In the genomic region with DNA sequence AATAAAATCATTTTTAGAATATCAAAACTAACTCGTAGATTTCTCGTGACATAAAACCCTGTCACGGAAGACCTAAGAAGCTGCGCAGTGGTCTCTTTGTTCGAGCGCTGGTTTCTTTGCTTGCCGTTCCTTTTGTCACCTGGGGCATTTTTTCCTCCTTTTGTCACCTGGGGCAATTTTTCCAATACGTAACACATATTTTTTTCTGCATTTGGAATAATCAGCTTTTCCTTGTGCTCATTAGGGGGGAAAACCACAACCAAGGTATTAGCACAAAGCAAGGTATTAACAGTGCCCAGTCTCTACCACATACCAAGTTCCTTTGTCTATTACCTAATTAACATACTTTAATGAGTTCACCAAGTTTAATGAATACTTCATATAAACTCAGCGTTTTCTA, we compare ENCODE assay signal across 21 mouse cellular contexts. TPM values are rescaled to one million over a fixed set of nuclear protein-coding genes. Genes with fewer than 3 reads are reported as not detected.
DNase-seq lines count a peak whose midpoint lies in the region; ATAC-seq and TF ChIP-seq lines count a peak whose summit lies in the region.
"Had no signal": no experiment of that assay in that cellular context is flagged by ENCODE, and none has a peak within 500 bp of the region (broad histone marks: within the 10 kb centered on the region; RNA-seq: fewer than 3 reads in every experiment).

No protein-coding gene starts in this region.

- no peaks in the 10 kb centered on the region for H3K36me3 ChIP-seq in forebrain, embryonic 16.5 days (ENCODE audit: control insufficient read depth, insufficient read depth)
- no peaks in the 10 kb centered on the region for H3K36me3 ChIP-seq in midbrain, embryonic 13.5 days
- H3K36me3 ChIP-seq: G1E; limb, embryonic 15.5 days; neural tube, embryonic 13.5 days had no signal

- peak overlapping the region; percentile 29; the same call in 1 of the 2 replicates for H3K4me3 ChIP-seq in layer of hippocampus, adult 2 months
- peak overlapping the region; percentile 31 for H3K4me3 ChIP-seq in forebrain, embryonic 16.5 days (replicated peaks; ENCODE audit: low read length)
- H3K4me3 ChIP-seq in midbrain, embryonic 13.5 days (replicated peaks), result no peak overlapping the region
- H3K4me3 ChIP-seq: limb, embryonic 15.5 days; neural tube, embryonic 13.5 days had no signal

- ATAC-seq in forebrain, embryonic 16.5 days, result peak; percentile 90
- ATAC-seq in midbrain, embryonic 13.5 days, result peak; percentile 88
- ATAC-seq in megakaryocyte progenitor cell, adult 5-6 weeks (replicated peaks; ENCODE audit: poor library complexity), result no peak

- DNase-seq in layer of hippocampus, adult 2 months (ENCODE audit: low spot score in 2 of 2), result no peak
- DNase-seq in layer of hippocampus, postnatal 36 days, result no peak
- no peak for DNase-seq in T-cell, adult 2 months (ENCODE audit: low spot score)
- DNase-seq in spleen, postnatal 36 days (ENCODE audit: low spot score in 2 of 2), result no peak
- DNase-seq in gastrocnemius, postnatal 10 days, result no peak
- DNase-seq: adrenal gland, postnatal 36 days; cerebellum, adult 8-10 months; heart, postnatal 10 days; kidney, adult 18-20 months; lung, postnatal 10 days; thymus, postnatal 36 days had no signal

- peak overlapping the region; percentile 49 for H3K9ac ChIP-seq in forebrain, embryonic 16.5 days (replicated peaks; ENCODE audit: low read depth, low read length)
- H3K9ac ChIP-seq in midbrain, embryonic 13.5 days (replicated peaks), result no peak overlapping the region
- H3K9ac ChIP-seq: limb, embryonic 15.5 days; neural tube, embryonic 13.5 days had no signal

- no peaks in the 10 kb centered on the region for H3K27me3 ChIP-seq in forebrain, embryonic 16.5 days (replicated peaks; ENCODE audit: control insufficient read depth, insufficient read depth, low read length)
- no peaks in the 10 kb centered on the region for H3K27me3 ChIP-seq in midbrain, embryonic 13.5 days
- H3K27me3 ChIP-seq: limb, embryonic 15.5 days; neural tube, embryonic 13.5 days had no signal

- WGBS in forebrain, embryonic 16.5 days, result 5% methylated on average over 9 of the region's 9 CpGs
- WGBS in midbrain, embryonic 13.5 days, result 47% methylated on average over 9 of the region's 9 CpGs

- peaks cover 5% of the 10 kb centered on the region for H3K4me1 ChIP-seq in forebrain, embryonic 16.5 days (replicated peaks; ENCODE audit: control insufficient read depth, insufficient read depth, low read length)
- H3K4me1 ChIP-seq in midbrain, embryonic 13.5 days (replicated peaks), result 0 out of 2 replicates have a peak, but pooled peaks cover 2% of the 10 kb centered on the region
- H3K4me1 ChIP-seq: limb, embryonic 15.5 days; neural tube, embryonic 13.5 days had no signal

- H3K27ac ChIP-seq in layer of hippocampus, adult 2 months, result no peak overlapping the region
- peak overlapping the region; percentile 63 for H3K27ac ChIP-seq in forebrain, embryonic 16.5 days (ENCODE audit: low read length)
- H3K27ac ChIP-seq in midbrain, embryonic 13.5 days, result no peak overlapping the region
- H3K27ac ChIP-seq: kidney, postnatal 0 days; limb, embryonic 15.5 days; neural tube, embryonic 13.5 days had no signal

- H3K4me2 ChIP-seq in forebrain, embryonic 16.5 days (ENCODE audit: low read length), result peak overlapping the region; percentile 57
- H3K4me2 ChIP-seq in midbrain, embryonic 13.5 days (replicated peaks), result 0 out of 2 replicates have a peak overlapping the region, but pooled peaks have one; percentile 21
- H3K4me2 ChIP-seq: heart, embryonic 11.5 days; limb, embryonic 15.5 days; neural tube, embryonic 13.5 days had no signal

- TF ChIP-seq CTCF in layer of hippocampus, adult 2 months (conservative IDR thresholded peaks at IDR 0.05), result no peak

- no peaks in the 10 kb centered on the region for H3K9me3 ChIP-seq in forebrain, embryonic 16.5 days (ENCODE audit: control insufficient read depth, low read length)
- no peaks in the 10 kb centered on the region for H3K9me3 ChIP-seq in midbrain, embryonic 13.5 days
- H3K9me3 ChIP-seq: G1E; limb, embryonic 15.5 days; neural tube, embryonic 13.5 days had no signal

RNA-seq across cellular contexts. Expression of gene Slc4a10, which starts 42.9 kb away (rescaled TPM):
- 100 to 1,000 TPM; 208 to 230 TPM for total RNA-seq in layer of hippocampus, adult 2 months (2021)
- 100 to 1,000 TPM; 216 to 220 TPM for total RNA-seq in layer of hippocampus, postnatal 36 days (2021)
- 9.7 and 13.8 TPM in 2 replicates for polyA plus RNA-seq in forebrain, embryonic 16.5 days (2015; fragmentation: Nextera tagmentation; extraction: Ambion mirVana)
- 7.5 and 8.9 TPM in 2 replicates for polyA plus RNA-seq in midbrain, embryonic 13.5 days (2015; fragmentation: Nextera tagmentation; extraction: Ambion mirVana)
- total RNA-seq in megakaryocyte progenitor cell, adult 5-6 weeks (2015), result not detected in 2 replicates
- not detected in 2 replicates for total RNA-seq in megakaryocyte progenitor cell, adult 5-6 weeks (2017)
- total RNA-seq in gastrocnemius, postnatal 10 days (2021), result under 1 TPM; 0.14 to 0.52 TPM
- total RNA-seq: heart, postnatal 10 days; megakaryocyte, adult 5-6 weeks had no signal
- polyA plus RNA-seq: G1E; liver, embryonic 16.5 days had no signal

Comparison
In these comparisons a context has a peak if more than half of its experiments do, and no peak if none do; other contexts are left out.
1. RNA of gene Slc4a10, which starts 42.9 kb away (total RNA-seq): 208 to 230 TPM in layer of hippocampus, adult 2 months and 216 to 220 TPM in layer of hippocampus, postnatal 36 days; 0.14 to 0.52 TPM in gastrocnemius, postnatal 10 days and not detected in megakaryocyte progenitor cell, adult 5-6 weeks; every median in the first group is over 100 times any median in the second.